Comparison of ENCODE assay signal across 8 mouse cellular contexts in the genomic region with DNA sequence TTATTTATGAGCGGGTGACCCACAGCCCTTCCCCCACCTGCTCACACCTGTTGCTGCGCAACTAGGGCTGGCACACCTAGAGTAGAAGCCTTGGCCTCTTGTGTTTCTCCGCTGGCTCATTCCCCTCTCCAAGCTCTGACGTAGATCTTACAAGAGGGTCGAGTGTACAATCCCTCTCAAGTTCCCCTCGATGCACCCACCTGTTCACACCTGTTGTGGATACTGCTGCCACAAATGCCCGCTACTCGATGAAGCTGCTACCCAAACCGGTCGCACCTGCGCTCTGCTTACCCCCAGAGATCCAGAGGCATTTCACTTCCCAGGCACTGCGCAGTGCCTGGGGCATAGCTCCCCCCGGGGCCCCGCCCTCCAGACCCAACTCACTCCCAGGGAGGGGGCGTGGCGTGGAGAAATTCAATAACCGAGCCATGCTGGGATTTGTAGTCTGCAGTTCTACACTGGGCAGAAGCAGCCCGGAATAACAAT. TPM values are rescaled to one million over a fixed set of nuclear protein-coding genes. Genes with fewer than 3 reads are reported as not detected.
DNase-seq lines count a peak whose midpoint lies in the region; ATAC-seq lines count a peak whose summit lies in the region.

No protein-coding gene starts in this region.

- H3K9me3 ChIP-seq in hindbrain, embryonic 11.5 days (ENCODE audit: control insufficient read depth, low read length): no peaks in the 10 kb centered on the region
- H3K9me3 ChIP-seq in limb, embryonic 13.5 days: no peaks in the 10 kb centered on the region
- H3K9me3 ChIP-seq in midbrain, embryonic 14.5 days (ENCODE audit: control insufficient read depth, low read length): no peaks in the 10 kb centered on the region

- H3K4me3 ChIP-seq in hindbrain, embryonic 11.5 days (ENCODE audit: low read depth, low read length): no peak overlapping the region
- H3K4me3 ChIP-seq in limb, embryonic 13.5 days: peak overlapping the region; percentile 16; the same call in 1 of the 2 replicates
- no peak overlapping the region for H3K4me3 ChIP-seq in midbrain, embryonic 14.5 days (replicated peaks; ENCODE audit: low read depth, low read length)

- peaks cover 8% of the 10 kb centered on the region for H3K4me1 ChIP-seq in hindbrain, embryonic 11.5 days (replicated peaks; ENCODE audit: control insufficient read depth, insufficient read depth, low read length)
- H3K4me1 ChIP-seq in limb, embryonic 13.5 days: peaks cover 18% of the 10 kb centered on the region
- H3K4me1 ChIP-seq in midbrain, embryonic 14.5 days (ENCODE audit: control insufficient read depth, insufficient read depth, low read length): peaks cover 6% of the 10 kb centered on the region

- DNase-seq in layer of hippocampus, adult 9-11 months: peak; percentile 60
- no peak for DNase-seq in layer of hippocampus, postnatal 25 days (ENCODE audit: extremely low spot score in 1 of 2, low spot score in 1 of 2)
- DNase-seq in embryo, embryonic 11 days: peak; percentile 68
- peak; percentile 54 for DNase-seq in hindbrain, embryonic 11.5 days (ENCODE audit: low spot score)
- peak; percentile 52 for DNase-seq in midbrain, embryonic 14.5 days
- no peak for DNase-seq in B cell, adult 2 months
- no peak for DNase-seq in left cerebral cortex, postnatal 36 days (ENCODE audit: low spot score in 2 of 2)

- no peaks in the 10 kb centered on the region for H3K36me3 ChIP-seq in hindbrain, embryonic 11.5 days (ENCODE audit: control insufficient read depth, insufficient read depth, low read length)
- H3K36me3 ChIP-seq in limb, embryonic 13.5 days: no peaks in the 10 kb centered on the region
- no peaks in the 10 kb centered on the region for H3K36me3 ChIP-seq in midbrain, embryonic 14.5 days (ENCODE audit: control insufficient read depth, insufficient read depth, low read length)

- WGBS in hindbrain, embryonic 11.5 days: 29% methylated on average over 18 of the region's 18 CpGs
- 30% methylated on average over 18 of the region's 18 CpGs for WGBS in limb, embryonic 13.5 days
- WGBS in midbrain, embryonic 14.5 days: 32% methylated on average over 18 of the region's 18 CpGs

- no peak overlapping the region for H3K27ac ChIP-seq in hindbrain, embryonic 11.5 days (ENCODE audit: low read depth, low read length)
- no peak overlapping the region for H3K27ac ChIP-seq in limb, embryonic 13.5 days
- H3K27ac ChIP-seq in midbrain, embryonic 14.5 days (replicated peaks; ENCODE audit: low read depth, low read length): no peak overlapping the region

- H3K9ac ChIP-seq in hindbrain, embryonic 11.5 days (ENCODE audit: low read depth, low read length): no peak overlapping the region
- no peak overlapping the region for H3K9ac ChIP-seq in limb, embryonic 13.5 days
- H3K9ac ChIP-seq in midbrain, embryonic 14.5 days (replicated peaks; ENCODE audit: low read length): no peak overlapping the region

- no peak overlapping the region; the same call in 1 of the 2 replicates for H3K4me2 ChIP-seq in hindbrain, embryonic 11.5 days (replicated peaks; ENCODE audit: low read depth, low read length)
- peak overlapping the region; percentile 53 for H3K4me2 ChIP-seq in limb, embryonic 13.5 days (replicated peaks)
- H3K4me2 ChIP-seq in midbrain, embryonic 14.5 days (ENCODE audit: low read length): no peak overlapping the region

- intact Hi-C loops in left cerebral cortex, postnatal 36 days (cut with DNase I): no loop called here

- ATAC-seq in hindbrain, embryonic 11.5 days (ENCODE audit: low FRiP score): no peak
- no peak for ATAC-seq in limb, embryonic 13.5 days (ENCODE audit: low FRiP score, low read depth)
- no peak for ATAC-seq in midbrain, embryonic 14.5 days (ENCODE audit: low FRiP score, low TSS enrichment)

- H3K27me3 ChIP-seq in hindbrain, embryonic 11.5 days (ENCODE audit: control insufficient read depth, insufficient read depth, low read length): no peaks in the 10 kb centered on the region
- no peaks in the 10 kb centered on the region for H3K27me3 ChIP-seq in limb, embryonic 13.5 days
- no peaks in the 10 kb centered on the region for H3K27me3 ChIP-seq in midbrain, embryonic 14.5 days (ENCODE audit: control insufficient read depth, insufficient read depth, low read length)

RNA-seq across cellular contexts. Expression of gene Plekhb1, which starts 4.1 kb away (rescaled TPM):
- 100 to 1,000 TPM; 161 to 194 TPM for total RNA-seq in layer of hippocampus, postnatal 25 days (2021)
- polyA plus RNA-seq in hindbrain, embryonic 11.5 days (2014; fragmentation: Nextera tagmentation; extraction: Ambion mirVana): 8.3 and 10.7 TPM in 2 replicates
- polyA plus RNA-seq in limb, embryonic 13.5 days (2015; fragmentation: Nextera tagmentation; extraction: Ambion mirVana): 3.0 and 4.2 TPM in 2 replicates
- 7.8 and 8.5 TPM in 2 replicates for polyA plus RNA-seq in midbrain, embryonic 14.5 days (2014; fragmentation: Nextera tagmentation; extraction: Ambion mirVana)
- 100 to 1,000 TPM; 131 to 184 TPM for total RNA-seq in left cerebral cortex, postnatal 36 days (2021)

RNA-seq across cellular contexts. Expression of gene Fam168a, which starts 48.3 kb away (rescaled TPM):
- 100 to 1,000 TPM; 224 to 251 TPM for total RNA-seq in layer of hippocampus, postnatal 25 days (2021)
- polyA plus RNA-seq in hindbrain, embryonic 11.5 days (2014; fragmentation: Nextera tagmentation; extraction: Ambion mirVana): 36.8 and 48.4 TPM in 2 replicates
- polyA plus RNA-seq in limb, embryonic 13.5 days (2015; fragmentation: Nextera tagmentation; extraction: Ambion mirVana): 56.2 and 62.8 TPM in 2 replicates
- polyA plus RNA-seq in midbrain, embryonic 14.5 days (2014; fragmentation: Nextera tagmentation; extraction: Ambion mirVana): 113 and 128 TPM in 2 replicates
- 100 to 1,000 TPM; 240 to 242 TPM for total RNA-seq in left cerebral cortex, postnatal 36 days (2021)

RNA-seq across cellular contexts. Expression of gene Mrpl48, which starts 50.0 kb away (rescaled TPM):
- 10 to 100 TPM; 63.9 to 67.7 TPM for total RNA-seq in layer of hippocampus, postnatal 25 days (2021)
- polyA plus RNA-seq in hindbrain, embryonic 11.5 days (2014; fragmentation: Nextera tagmentation; extraction: Ambion mirVana): 62.9 and 73.1 TPM in 2 replicates
- polyA plus RNA-seq in limb, embryonic 13.5 days (2015; fragmentation: Nextera tagmentation; extraction: Ambion mirVana): 74.6 and 74.7 TPM in 2 replicates
- polyA plus RNA-seq in midbrain, embryonic 14.5 days (2014; fragmentation: Nextera tagmentation; extraction: Ambion mirVana): 91.3 and 95.9 TPM in 2 replicates
- total RNA-seq in left cerebral cortex, postnatal 36 days (2021): 10 to 100 TPM; 65.4 to 75.2 TPM

RNA-seq across cellular contexts. Expression of gene Rab6a, which starts 50.9 kb away (rescaled TPM):
- 100 to 1,000 TPM; 373 to 387 TPM for total RNA-seq in layer of hippocampus, postnatal 25 days (2021)
- 192 and 212 TPM in 2 replicates for polyA plus RNA-seq in hindbrain, embryonic 11.5 days (2014; fragmentation: Nextera tagmentation; extraction: Ambion mirVana)
- 98.1 and 98.7 TPM in 2 replicates for polyA plus RNA-seq in limb, embryonic 13.5 days (2015; fragmentation: Nextera tagmentation; extraction: Ambion mirVana)
- 272 and 300 TPM in 2 replicates for polyA plus RNA-seq in midbrain, embryonic 14.5 days (2014; fragmentation: Nextera tagmentation; extraction: Ambion mirVana)
- 100 to 1,000 TPM; 395 to 423 TPM for total RNA-seq in left cerebral cortex, postnatal 36 days (2021)

Comparison
In these comparisons a context has a peak if more than half of its experiments do, and no peak if none do; other contexts are left out.
1. DNase-seq: peak in layer of hippocampus, adult 9-11 months (single experiment), embryo, embryonic 11 days (single experiment), hindbrain, embryonic 11.5 days (single experiment) and midbrain, embryonic 14.5 days (single experiment); none in layer of hippocampus, postnatal 25 days (0 of 2), B cell, adult 2 months (0 of 2) and left cerebral cortex, postnatal 36 days (0 of 2).